Comparison of ENCODE assay signal across 8 mouse cellular contexts in the genomic region with DNA sequence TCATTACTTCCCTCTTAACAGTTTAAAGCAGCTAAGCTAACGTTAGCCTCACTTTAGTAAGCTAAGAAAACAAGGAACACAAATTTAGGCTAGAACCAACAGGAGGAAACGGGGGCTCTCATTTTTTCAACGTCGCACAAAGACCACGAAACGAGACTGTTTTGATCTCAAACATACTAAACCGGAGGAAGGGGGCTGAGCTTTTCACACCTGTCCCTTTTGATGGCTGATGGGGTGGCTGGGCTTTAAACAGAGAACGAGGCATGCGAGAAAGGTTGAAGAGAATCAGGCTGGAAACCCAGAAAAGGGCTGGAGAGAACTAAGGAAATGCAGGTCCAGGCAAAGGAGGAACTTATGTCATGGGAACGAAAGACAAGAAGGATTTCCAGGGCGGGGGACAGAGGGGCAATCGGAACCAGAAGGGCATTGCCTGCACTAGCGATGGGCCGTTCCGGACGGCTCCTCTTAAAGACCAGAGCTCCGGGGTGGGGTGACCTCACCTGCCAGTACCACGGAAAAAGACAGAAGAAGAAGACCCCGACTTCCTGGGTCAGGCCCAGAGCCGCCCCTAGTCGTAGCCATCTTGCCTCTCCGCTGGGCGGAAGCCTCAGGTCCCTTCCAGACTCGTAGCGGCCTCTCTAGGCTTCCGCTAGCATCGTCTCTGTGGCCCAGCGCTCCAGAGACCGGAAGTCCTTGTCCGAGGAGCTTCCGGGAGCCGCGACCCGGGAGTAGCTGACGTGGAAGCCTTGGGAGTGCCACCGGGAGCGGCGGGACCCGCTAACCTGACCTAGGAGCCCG. TPM values are rescaled to one million over a fixed set of nuclear protein-coding genes. Genes with fewer than 3 reads are reported as not detected.
DNase-seq lines count a peak whose midpoint lies in the region; ATAC-seq lines count a peak whose summit lies in the region.

A gene (plus strand): TSS at position 429 of the 798 bp plus-strand sequence.
A gene (minus strand): TSS at position 695 of the 798 bp plus-strand sequence.

- peak; percentile 96 for DNase-seq in R1 (ENCODE audit: low read depth, low spot score)
- DNase-seq in cerebellum, postnatal 25 days = peak; percentile 94
- DNase-seq in frontal cortex, postnatal 25 days (ENCODE audit: low spot score in 2 of 2) = peak; percentile 86 to 91
- DNase-seq in hindbrain, embryonic 14.5 days (ENCODE audit: low spot score) = peak; percentile 95
- peak; percentile 93 for DNase-seq in layer of hippocampus, postnatal 36 days
- DNase-seq in lung, postnatal 36 days = peak; percentile 97
- DNase-seq in retina, postnatal 1 day = peak; percentile 98
- peak; percentile 84 to 91 for DNase-seq in urinary bladder, adult 18-20 months (ENCODE audit: low spot score in 2 of 2)

- H3K9ac ChIP-seq in hindbrain, embryonic 14.5 days = peak within 1 kb of the TSS; percentile 89

- H3K27ac ChIP-seq in hindbrain, embryonic 14.5 days = peak within 1 kb of the TSS; percentile 88

- H3K27me3 ChIP-seq in hindbrain, embryonic 14.5 days (ENCODE audit: control insufficient read depth, insufficient read depth, low read length) = no peaks in the 10 kb centered on the region

- H3K4me1 ChIP-seq in hindbrain, embryonic 14.5 days (replicated peaks; ENCODE audit: control insufficient read depth, insufficient read depth, low read length) = peaks cover 22% of the 10 kb centered on the region

- no peaks in the 10 kb centered on the region for H3K9me3 ChIP-seq in hindbrain, embryonic 14.5 days (ENCODE audit: control insufficient read depth, low read length)

- peak; percentile 99 for ATAC-seq in hindbrain, embryonic 14.5 days (ENCODE audit: low FRiP score)

- H3K36me3 ChIP-seq in hindbrain, embryonic 14.5 days (replicated peaks; ENCODE audit: control insufficient read depth, insufficient read depth) = peaks cover 27% of the 10 kb centered on the region

- under 1% methylated on average over 40 of the region's 40 CpGs for WGBS in hindbrain, embryonic 14.5 days

- H3K4me2 ChIP-seq in hindbrain, embryonic 14.5 days (replicated peaks) = peak within 1 kb of the TSS; percentile 79

- H3K4me3 ChIP-seq in hindbrain, embryonic 14.5 days (replicated peaks; ENCODE audit: low read length) = peak within 1 kb of the TSS; percentile 74

RNA-seq across cellular contexts. Expression of the first gene that starts in this region (rescaled TPM):
- polyA plus RNA-seq in hindbrain, embryonic 14.5 days (2014; fragmentation: Nextera tagmentation; extraction: Ambion mirVana) = 161 and 193 TPM in 2 replicates
- total RNA-seq in layer of hippocampus, postnatal 36 days (2021) = 100 to 1,000 TPM; 144 TPM

RNA-seq across cellular contexts. Expression of the second gene that starts in this region (rescaled TPM):
- polyA plus RNA-seq in hindbrain, embryonic 14.5 days (2014; fragmentation: Nextera tagmentation; extraction: Ambion mirVana) = 106 and 111 TPM in 2 replicates
- 10 to 100 TPM; 57.1 to 60.1 TPM for total RNA-seq in layer of hippocampus, postnatal 36 days (2021)

Comparison
In these comparisons a context has a peak if more than half of its experiments do, and no peak if none do; other contexts are left out.
1. Peak in every context shown above with its lines: DNase-seq, ATAC-seq, H3K4me3 ChIP-seq and H3K27ac ChIP-seq.